Comparison of ENCODE assay signal across 13 mouse cellular contexts in the genomic region with DNA sequence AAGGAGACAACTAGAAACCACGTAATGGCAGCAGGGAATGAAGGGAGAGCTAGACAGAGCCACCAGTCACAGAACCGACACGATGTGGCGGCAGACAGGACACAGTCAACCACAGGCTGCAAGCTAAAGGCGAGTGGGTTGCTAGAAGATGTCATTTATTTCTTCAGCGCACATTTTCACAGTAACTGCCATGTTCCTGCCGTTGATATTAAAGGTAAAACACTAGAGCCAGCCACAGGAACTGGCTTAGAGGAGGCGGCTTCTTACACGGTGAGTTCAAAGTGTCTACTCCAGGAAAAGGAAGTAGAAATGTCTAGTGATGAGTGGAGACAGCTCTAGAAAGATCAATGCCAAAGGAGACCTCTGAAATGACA. TPM values are rescaled to one million over a fixed set of nuclear protein-coding genes. Genes with fewer than 3 reads are reported as not detected.
DNase-seq lines count a peak whose midpoint lies in the region; ATAC-seq and TF ChIP-seq lines count a peak whose summit lies in the region.
"Had no signal": no experiment of that assay in that cellular context is flagged by ENCODE, and none has a peak within 500 bp of the region (broad histone marks: within the 10 kb centered on the region; RNA-seq: fewer than 3 reads in every experiment).

No protein-coding gene starts in this region.

- peaks cover 18% of the 10 kb centered on the region; the same call in 1 of the 2 replicates for H3K4me1 ChIP-seq in spleen, adult 2 months (ENCODE audit: control insufficient read depth, insufficient read depth, insufficient read length)
- peaks cover 65% of the 10 kb centered on the region for H3K4me1 ChIP-seq in erythroblast, embryonic 14.5 days (ENCODE audit: control insufficient read depth)
- H3K4me1 ChIP-seq in intestine, embryonic 15.5 days (replicated peaks), result 0 out of 2 replicates have a peak, but pooled peaks cover 3% of the 10 kb centered on the region

- H3K36me3 ChIP-seq in spleen, adult 2 months (ENCODE audit: control insufficient read depth, insufficient read depth, low read length), result no peaks in the 10 kb centered on the region
- H3K36me3 ChIP-seq in erythroblast, embryonic 14.5 days (ENCODE audit: control insufficient read depth), result peaks cover 27% of the 10 kb centered on the region
- H3K36me3 ChIP-seq in intestine, embryonic 15.5 days, result no peaks in the 10 kb centered on the region
- H3K36me3 ChIP-seq: midbrain, embryonic 13.5 days had no signal

- 13% methylated on average over 9 of the region's 9 CpGs for WGBS in spleen, adult 2 months
- WGBS in intestine, embryonic 15.5 days, result 85% methylated on average over 9 of the region's 9 CpGs

- H3K9me3 ChIP-seq in erythroblast, embryonic 14.5 days (ENCODE audit: control insufficient read depth, low read length), result no peaks in the 10 kb centered on the region
- no peaks in the 10 kb centered on the region for H3K9me3 ChIP-seq in intestine, embryonic 15.5 days
- H3K9me3 ChIP-seq: forebrain, embryonic 12.5 days; midbrain, embryonic 13.5 days had no signal

- H3K27me3 ChIP-seq in spleen, adult 2 months (ENCODE audit: control insufficient read depth, insufficient read depth, low read length), result no peaks in the 10 kb centered on the region
- no peaks in the 10 kb centered on the region for H3K27me3 ChIP-seq in erythroblast, embryonic 14.5 days (ENCODE audit: control insufficient read depth)
- no peaks in the 10 kb centered on the region for H3K27me3 ChIP-seq in intestine, embryonic 15.5 days (replicated peaks)
- H3K27me3 ChIP-seq: forebrain, embryonic 12.5 days; midbrain, embryonic 13.5 days had no signal

- peak overlapping the region; percentile 78 for H3K27ac ChIP-seq in spleen, adult 2 months (ENCODE audit: insufficient read depth, low read length)
- no peak overlapping the region for H3K27ac ChIP-seq in intestine, embryonic 15.5 days
- H3K27ac ChIP-seq: forebrain, embryonic 12.5 days; midbrain, embryonic 13.5 days had no signal

- no peak for DNase-seq in spleen, adult 2 months (ENCODE audit: low read depth in 1 of 2, low spot score in 2 of 2)
- DNase-seq in spleen, postnatal 14 days (ENCODE audit: low spot score in 2 of 2), result no peak
- peak; percentile 36 to 37 for DNase-seq in thymus, postnatal 36 days
- no peak for DNase-seq in layer of hippocampus, postnatal 25 days (ENCODE audit: extremely low spot score in 1 of 2, low spot score in 1 of 2)
- no peak for DNase-seq in spleen, adult 12 weeks (ENCODE audit: low spot score)
- DNase-seq: embryo, embryonic 11 days; layer of hippocampus, postnatal 36 days; lung, adult 2 months had no signal

- H3K9ac ChIP-seq in intestine, embryonic 15.5 days, result no peak overlapping the region
- H3K9ac ChIP-seq: forebrain, embryonic 12.5 days; midbrain, embryonic 13.5 days had no signal

- H3K4me3 ChIP-seq in spleen, adult 2 months (ENCODE audit: extremely low read depth, insufficient read depth, insufficient read length), result peak overlapping the region; percentile 27; the same call in 1 of the 2 replicates
- H3K4me3 ChIP-seq in erythroblast, embryonic 14.5 days (replicated peaks), result peak overlapping the region; percentile 42
- no peak overlapping the region for H3K4me3 ChIP-seq in intestine, embryonic 15.5 days (replicated peaks)
- H3K4me3 ChIP-seq: forebrain, embryonic 12.5 days; midbrain, embryonic 13.5 days had no signal

- TF ChIP-seq POLR2A in spleen, adult 2 months (IDR thresholded peaks at IDR 0.05; ENCODE audit: low read depth, low read length), result no peak

- no peak for TF ChIP-seq CTCF in spleen, adult 2 months (IDR thresholded peaks at IDR 0.05; ENCODE audit: extremely low read depth, insufficient read depth, insufficient read length, insufficient replicate concordance)

- no peak overlapping the region for H3K4me2 ChIP-seq in intestine, embryonic 15.5 days (replicated peaks)
- H3K4me2 ChIP-seq: forebrain, embryonic 12.5 days; midbrain, embryonic 13.5 days had no signal

- peak; percentile 71 for ATAC-seq in megakaryocyte, adult 5-6 weeks (ENCODE audit: poor library complexity, severe bottlenecking)
- ATAC-seq in intestine, embryonic 15.5 days, result no peak
- ATAC-seq: midbrain, embryonic 13.5 days had no signal

RNA-seq across cellular contexts. Expression of gene Zbtb25, which starts 7.1 kb away (rescaled TPM):
- 6.9 and 7.5 TPM in 2 replicates for polyA plus RNA-seq in spleen, adult 2 months (2012; rRNA removed)
- 0.29 and 0.59 TPM in 2 replicates for polyA plus RNA-seq in erythroblast, embryonic 14.5 days (2012)
- 11.9 and 13.5 TPM in 2 replicates for total RNA-seq in megakaryocyte, adult 5-6 weeks (2015)
- 7.2 and 9.2 TPM in 2 replicates for total RNA-seq in megakaryocyte, adult 5-6 weeks (2017)
- total RNA-seq in layer of hippocampus, postnatal 25 days (2021), result 10 to 100 TPM; 20.2 to 21.4 TPM
- 11.7 and 12.4 TPM in 2 replicates for polyA plus RNA-seq in intestine, embryonic 15.5 days (2015; fragmentation: Nextera tagmentation; extraction: Ambion mirVana)

RNA-seq across cellular contexts. Expression of gene Zbtb1, which starts 7.8 kb away (rescaled TPM):
- polyA plus RNA-seq in spleen, adult 2 months (2012; rRNA removed), result 2.1 and 2.5 TPM in 2 replicates
- polyA plus RNA-seq in erythroblast, embryonic 14.5 days (2012), result 0.10 and 0.14 TPM in 2 replicates
- 8.9 and 11.7 TPM in 2 replicates for total RNA-seq in megakaryocyte, adult 5-6 weeks (2015)
- 9.1 and 10.1 TPM in 2 replicates for total RNA-seq in megakaryocyte, adult 5-6 weeks (2017)
- 1 to 10 TPM; 7.0 to 8.3 TPM for total RNA-seq in layer of hippocampus, postnatal 25 days (2021)
- polyA plus RNA-seq in intestine, embryonic 15.5 days (2015; fragmentation: Nextera tagmentation; extraction: Ambion mirVana), result 6.7 and 7.6 TPM in 2 replicates

RNA-seq across cellular contexts. Expression of gene Akap5, which starts 37.6 kb away (rescaled TPM):
- 0.22 and 0.29 TPM in 2 replicates for polyA plus RNA-seq in spleen, adult 2 months (2012; rRNA removed)
- polyA plus RNA-seq in erythroblast, embryonic 14.5 days (2012), result 0.01 TPM in 2 replicates
- not detected in 2 replicates for total RNA-seq in megakaryocyte, adult 5-6 weeks (2015)
- 0.08 and 0.15 TPM in 2 replicates for total RNA-seq in megakaryocyte, adult 5-6 weeks (2017)
- total RNA-seq in layer of hippocampus, postnatal 25 days (2021), result 10 to 100 TPM; 58.6 to 66.5 TPM
- polyA plus RNA-seq in intestine, embryonic 15.5 days (2015; fragmentation: Nextera tagmentation; extraction: Ambion mirVana), result 2.7 and 3.3 TPM in 2 replicates

RNA-seq across cellular contexts. Expression of gene Hspa2, which starts 41.7 kb away (rescaled TPM):
- 3.8 and 6.0 TPM in 2 replicates for polyA plus RNA-seq in spleen, adult 2 months (2012; rRNA removed)
- 0.20 and 0.27 TPM in 2 replicates for polyA plus RNA-seq in erythroblast, embryonic 14.5 days (2012)
- 1.3 and 2.2 TPM in 2 replicates for total RNA-seq in megakaryocyte, adult 5-6 weeks (2015)
- total RNA-seq in megakaryocyte, adult 5-6 weeks (2017), result 4.8 and 6.7 TPM in 2 replicates
- total RNA-seq in layer of hippocampus, postnatal 25 days (2021), result 100 to 1,000 TPM; 106 to 116 TPM
- polyA plus RNA-seq in intestine, embryonic 15.5 days (2015; fragmentation: Nextera tagmentation; extraction: Ambion mirVana), result 10.1 and 11.9 TPM in 2 replicates

RNA-seq across cellular contexts. Expression of gene Ppp1r36, which starts 55.0 kb away (rescaled TPM):
- polyA plus RNA-seq in spleen, adult 2 months (2012; rRNA removed), result not detected in 2 replicates
- not detected in 2 replicates for polyA plus RNA-seq in erythroblast, embryonic 14.5 days (2012)
- total RNA-seq in megakaryocyte, adult 5-6 weeks (2015), result 0.58 TPM in 1 of 2 replicates, not detected in the other
- total RNA-seq in megakaryocyte, adult 5-6 weeks (2017), result 0.18 TPM in 1 of 2 replicates, not detected in the other
- total RNA-seq in layer of hippocampus, postnatal 25 days (2021), result 1 to 10 TPM in 1 of 2 experiments, under 1 TPM in 1; 0.92 to 1.5 TPM
- polyA plus RNA-seq in intestine, embryonic 15.5 days (2015; fragmentation: Nextera tagmentation; extraction: Ambion mirVana), result 1.1 and 1.5 TPM in 2 replicates

Comparison
In these comparisons a context has a peak if more than half of its experiments do, and no peak if none do; other contexts are left out.
1. DNase-seq: peak in thymus, postnatal 36 days (2 of 2); none in spleen, adult 2 months (0 of 2), spleen, postnatal 14 days (0 of 2), layer of hippocampus, postnatal 25 days (0 of 2) and spleen, adult 12 weeks (single experiment).